Mouse (Mus musculus) colon, adult 2 months (tissue): ENCODE data around the gene Chat. TPM values are rescaled to one million over a fixed set of nuclear protein-coding genes. Genes with fewer than 3 reads are reported as not detected.

Experiments
- polyA plus RNA-seq: library from polyadenylated mRNA; depleted of rRNA; stranded (reverse); fragments of >200 nt; gene quantifications from 2 replicates; pipeline ENCODE4 v1.2.3, GENCODE M21; 2012; rRNA removed

The Chat gene
- 1.0 and 1.1 TPM in 2 replicates for polyA plus RNA-seq

GRCm38 (mm10) chr14:32465889-32466288, at the start of gene Chat:
Chat (minus strand) TSS chr14:32465989.

DNA sequence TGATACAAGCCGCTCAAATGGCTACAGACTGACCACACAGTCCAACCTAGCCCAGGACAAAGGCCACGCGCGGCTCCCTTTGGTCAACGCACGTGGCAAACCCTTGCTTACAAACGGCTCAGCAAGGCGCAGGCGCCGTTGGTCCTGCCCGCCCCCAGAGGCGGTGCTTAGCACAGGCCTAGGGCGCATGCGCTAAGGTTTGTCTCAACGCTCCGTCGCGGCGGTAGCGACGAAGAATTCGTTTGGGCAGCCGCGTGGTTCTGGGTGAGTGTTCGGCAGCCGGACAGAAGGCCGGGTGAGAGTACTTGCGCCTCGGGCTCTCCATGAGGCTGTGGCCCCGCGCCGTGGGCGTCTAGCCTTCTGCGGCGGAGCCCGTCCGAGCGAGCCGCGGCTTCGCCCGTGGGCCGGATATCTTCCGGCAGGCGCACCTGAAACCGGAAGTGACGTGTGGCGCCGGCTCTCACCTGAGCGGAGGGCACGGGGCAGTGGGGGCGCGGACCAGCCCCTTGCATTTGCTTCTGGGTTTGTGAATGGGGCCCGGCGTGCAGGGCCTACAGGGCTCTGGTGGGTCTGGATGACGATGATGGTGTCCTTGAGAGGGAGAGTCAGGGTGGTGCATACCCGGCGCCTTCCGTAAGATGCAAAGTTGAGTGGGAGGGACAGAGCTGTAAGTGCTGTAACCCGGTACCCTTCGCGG, 47.7 kb upstream of the Chat start, which contains the start of gene Ercc6:
Gene Ercc6, plus strand, starts transcription at position 186 of the 697 bp plus-strand sequence.

GRCm38 (mm10) chr14:32464601-32465505, 936 bp downstream of the Chat start, which contains the start of gene Slc18a3:
Slc18a3 (minus strand) TSS chr14:32464850.

DNA sequence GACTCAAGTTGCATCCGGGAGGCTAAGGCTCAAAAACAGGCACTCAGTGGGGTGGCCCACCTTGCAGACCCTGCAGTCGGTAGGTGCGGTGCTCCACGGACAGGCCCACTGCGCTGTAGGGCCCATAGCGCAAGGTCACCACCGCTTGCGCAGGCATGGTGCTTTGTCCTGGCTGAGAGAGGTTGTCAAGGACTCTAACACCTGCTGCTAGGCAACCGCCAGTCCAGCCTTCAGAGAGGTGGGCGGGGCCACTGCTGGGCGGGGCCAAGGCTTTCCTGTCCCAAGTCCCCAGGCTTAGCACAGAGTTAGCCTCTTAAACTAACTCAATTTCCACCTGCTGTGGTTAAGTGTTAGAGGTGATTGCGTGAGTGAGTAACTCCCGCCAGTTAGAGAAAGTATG, 77.6 kb downstream of the Chat start, which contains the start of gene 1700024G13Rik:
Gene 1700024G13Rik, minus strand, starts transcription at position 196 of the 400 bp plus-strand sequence.

Other genes starting within 250 kb of the Chat start
- gene Ogdhl, start 144.0 kb downstream of the Chat start, polyA plus RNA-seq = 1.9 and 2.2 TPM in 2 replicates
- gene 1700024G13Rik, start 77.6 kb downstream of the Chat start, polyA plus RNA-seq = not detected in 2 replicates
- 2.4 and 3.7 TPM in 2 replicates for gene Slc18a3, start 1.1 kb downstream of the Chat start, polyA plus RNA-seq
- 2.3 and 2.7 TPM in 2 replicates for gene Ercc6, start 47.5 kb upstream of the Chat start, polyA plus RNA-seq
- gene Prrxl1, start 133.4 kb upstream of the Chat start, polyA plus RNA-seq = 0.06 TPM in 1 of 2 replicates, not detected in the other
- 0.08 and 0.13 TPM in 2 replicates for gene 3425401B19Rik, start 219.3 kb upstream of the Chat start, polyA plus RNA-seq